ENCODE assay signal across 10 mouse cellular contexts in the genomic region with DNA sequence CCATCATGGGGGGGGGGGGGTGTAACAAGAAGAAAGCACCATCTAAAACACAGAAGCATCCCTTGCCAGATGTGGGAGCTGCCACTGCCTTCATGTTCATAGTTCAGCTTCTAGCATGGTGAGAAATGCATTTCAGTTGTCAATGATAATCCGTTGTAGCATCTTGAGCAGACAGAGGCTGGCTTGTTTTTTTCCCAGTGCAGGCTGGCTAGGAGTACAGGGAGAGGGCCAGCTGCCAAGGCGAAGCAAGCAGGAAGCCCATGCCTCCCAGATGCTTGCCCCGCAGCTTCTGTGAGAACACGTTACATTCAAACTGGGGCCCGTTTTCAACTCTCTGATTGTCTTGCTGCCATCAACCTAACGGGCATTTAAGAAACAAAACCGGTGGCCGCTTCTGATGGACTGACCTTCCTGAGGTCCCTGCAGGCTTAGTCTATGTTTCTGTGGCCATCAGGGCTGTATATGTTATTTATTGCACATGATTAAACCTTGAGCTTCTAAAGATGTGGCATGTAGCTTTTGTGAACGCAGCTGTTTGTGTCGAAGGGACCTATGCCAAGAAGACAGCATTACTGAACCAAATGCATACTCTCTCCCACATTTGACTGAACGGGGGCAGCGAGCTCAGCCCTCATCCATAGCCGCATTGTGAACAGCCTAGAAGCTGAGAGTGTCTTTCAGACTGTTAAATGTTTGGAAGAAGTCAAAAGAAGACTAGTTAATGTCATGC. TPM values are rescaled to one million over a fixed set of nuclear protein-coding genes. Genes with fewer than 3 reads are reported as not detected.
A peak's percentile ranks its signal among the peaks of the same experiment; 100 is the strongest.
DNase-seq lines count a peak whose midpoint lies in the region; ATAC-seq lines count a peak whose summit lies in the region.
"Had no signal": no experiment of that assay in that cellular context is flagged by ENCODE, and none has a peak within 500 bp of the region (broad histone marks: within the 10 kb centered on the region; RNA-seq: fewer than 3 reads in every experiment).

No protein-coding gene starts in this region.

- intact Hi-C loops in left cerebral cortex, postnatal 14 days (cut with DNase I), result no loop called here

- 0 out of 2 replicates have a peak overlapping the region, but pooled peaks have one; percentile 13 for H3K27ac ChIP-seq in embryonic facial prominence, embryonic 14.5 days (replicated peaks; ENCODE audit: low read depth, low read length)
- H3K27ac ChIP-seq in hindbrain, embryonic 15.5 days (replicated peaks), result peak overlapping the region; percentile 56
- H3K27ac ChIP-seq in midbrain, embryonic 16.5 days (ENCODE audit: low read length), result no peak overlapping the region
- H3K27ac ChIP-seq: liver, embryonic 14.5 days had no signal

- H3K4me1 ChIP-seq in embryonic facial prominence, embryonic 14.5 days (ENCODE audit: control insufficient read depth, insufficient read depth, low read length), result peaks cover 67% of the 10 kb centered on the region
- peaks cover 51% of the 10 kb centered on the region for H3K4me1 ChIP-seq in hindbrain, embryonic 15.5 days (replicated peaks)
- peaks cover 5% of the 10 kb centered on the region for H3K4me1 ChIP-seq in midbrain, embryonic 16.5 days (ENCODE audit: control insufficient read depth, insufficient read depth, low read length)

- H3K9ac ChIP-seq in embryonic facial prominence, embryonic 14.5 days (ENCODE audit: low read depth, low read length), result peak overlapping the region; percentile 27; the same call in 1 of the 2 replicates
- H3K9ac ChIP-seq in hindbrain, embryonic 15.5 days, result no peak overlapping the region
- H3K9ac ChIP-seq in midbrain, embryonic 16.5 days (ENCODE audit: low read depth, low read length), result no peak overlapping the region
- H3K9ac ChIP-seq: liver, embryonic 14.5 days had no signal

- no peak for ATAC-seq in embryonic facial prominence, embryonic 14.5 days (ENCODE audit: low read depth)
- ATAC-seq in hindbrain, embryonic 15.5 days (ENCODE audit: low FRiP score, low read depth), result peak; percentile 48; the same call in 1 of the 2 replicates
- peak; percentile 46; the same call in 1 of the 2 replicates for ATAC-seq in midbrain, embryonic 16.5 days

- 44% methylated on average over 13 of the region's 13 CpGs for WGBS in embryonic facial prominence, embryonic 14.5 days
- WGBS in hindbrain, embryonic 15.5 days, result 38% methylated on average over 13 of the region's 13 CpGs
- 48% methylated on average over 13 of the region's 13 CpGs for WGBS in midbrain, embryonic 16.5 days

- peak; percentile 43 to 45 for DNase-seq in left cerebral cortex, postnatal 14 days (ENCODE audit: low spot score in 2 of 2)
- no peak for DNase-seq in left cerebral cortex, adult 11 months (ENCODE audit: low spot score)
- DNase-seq in embryonic facial prominence, embryonic 14.5 days (ENCODE audit: low spot score), result peak; percentile 65
- DNase-seq in adrenal gland, postnatal 10 days, result no peak
- no peak for DNase-seq in kidney, postnatal 4 days
- no peak for DNase-seq in adrenal gland, postnatal 4 days (ENCODE audit: low spot score in 2 of 2)
- DNase-seq: cerebellum, adult 9-10 months had no signal

- no peaks in the 10 kb centered on the region for H3K27me3 ChIP-seq in embryonic facial prominence, embryonic 14.5 days (replicated peaks; ENCODE audit: control insufficient read depth, insufficient read depth, low read length)
- no peaks in the 10 kb centered on the region for H3K27me3 ChIP-seq in hindbrain, embryonic 15.5 days
- 0 out of 2 replicates have a peak, but pooled peaks cover 4% of the 10 kb centered on the region for H3K27me3 ChIP-seq in midbrain, embryonic 16.5 days (ENCODE audit: control insufficient read depth, insufficient read depth, low read depth, low read length)

- H3K36me3 ChIP-seq in embryonic facial prominence, embryonic 14.5 days (ENCODE audit: control insufficient read depth, insufficient read depth, low read length), result no peaks in the 10 kb centered on the region
- H3K36me3 ChIP-seq in hindbrain, embryonic 15.5 days, result no peaks in the 10 kb centered on the region
- no peaks in the 10 kb centered on the region for H3K36me3 ChIP-seq in midbrain, embryonic 16.5 days (ENCODE audit: control insufficient read depth, insufficient read depth, low read length)

- H3K9me3 ChIP-seq in embryonic facial prominence, embryonic 14.5 days (ENCODE audit: control insufficient read depth, low read length), result no peaks in the 10 kb centered on the region
- no peaks in the 10 kb centered on the region for H3K9me3 ChIP-seq in hindbrain, embryonic 15.5 days
- H3K9me3 ChIP-seq in midbrain, embryonic 16.5 days (replicated peaks; ENCODE audit: control insufficient read depth, low read length, poor library complexity, severe bottlenecking), result no peaks in the 10 kb centered on the region

- no peak overlapping the region for H3K4me3 ChIP-seq in embryonic facial prominence, embryonic 14.5 days (ENCODE audit: low read depth, low read length)
- H3K4me3 ChIP-seq in hindbrain, embryonic 15.5 days, result no peak overlapping the region
- H3K4me3 ChIP-seq in midbrain, embryonic 16.5 days (ENCODE audit: low read depth, low read length), result no peak overlapping the region

- H3K4me2 ChIP-seq in embryonic facial prominence, embryonic 14.5 days (ENCODE audit: low read depth, low read length), result peak overlapping the region; percentile 16; the same call in 1 of the 2 replicates
- 0 out of 2 replicates have a peak overlapping the region, but pooled peaks have one; percentile 2 for H3K4me2 ChIP-seq in hindbrain, embryonic 15.5 days
- H3K4me2 ChIP-seq in midbrain, embryonic 16.5 days (ENCODE audit: low read length), result no peak overlapping the region

RNA-seq across cellular contexts. Expression of a gene that starts 53.9 kb away (rescaled TPM):
- 10 to 100 TPM; 44.0 to 48.1 TPM for total RNA-seq in left cerebral cortex, postnatal 14 days (2021)
- 35.0 and 41.8 TPM in 2 replicates for polyA plus RNA-seq in embryonic facial prominence, embryonic 14.5 days (2014; fragmentation: Nextera tagmentation; extraction: Ambion mirVana)
- polyA plus RNA-seq in hindbrain, embryonic 15.5 days (2015; fragmentation: Nextera tagmentation; extraction: Ambion mirVana), result 28.3 and 33.1 TPM in 2 replicates
- 26.8 and 28.8 TPM in 2 replicates for polyA plus RNA-seq in midbrain, embryonic 16.5 days (2015; fragmentation: Nextera tagmentation; extraction: Ambion mirVana)
- 10 to 100 TPM; 80.4 to 82.5 TPM for total RNA-seq in adrenal gland, postnatal 10 days (2021)
- total RNA-seq in adrenal gland, postnatal 4 days (2021), result 10 to 100 TPM; 87.7 to 91.2 TPM

Comparison
In these comparisons a context has a peak if more than half of its experiments do, and no peak if none do; other contexts are left out.
1. DNase-seq: peak in left cerebral cortex, postnatal 14 days (2 of 2) and embryonic facial prominence, embryonic 14.5 days (single experiment); none in left cerebral cortex, adult 11 months (single experiment), adrenal gland, postnatal 10 days (single experiment), kidney, postnatal 4 days (0 of 2) and adrenal gland, postnatal 4 days (0 of 2).